Mouse (Mus musculus) midbrain, embryonic 14.5 days (tissue): ENCODE data around the gene Galnt2. TPM values are rescaled to one million over a fixed set of nuclear protein-coding genes. Genes with fewer than 3 reads are reported as not detected.

Experiments
- ATAC-seq: fragments of 200-750 bp; cut with Nextera tagmentation; 2 replicates; pipeline ENCODE4 v1.8.0; 2017; ENCODE audit warnings: moderate number of reproducible peaks, moderate library complexity; ENCODE audit not compliant: low FRiP score, low TSS enrichment
- DNase-seq: peaks from one replicate; pipeline ENCODE4 v3.0.0-alpha.2; 2015
- H3K27ac ChIP-seq: fragments of 300-500 bp; sonication (generic); replicated peaks from 2 replicates; pipeline ENCODE4 v1.5.1; 2014; ENCODE audit warnings: mild to moderate bottlenecking, low read depth, low read length, moderate library complexity
- H3K27me3 ChIP-seq: fragments of 300-500 bp; sonication (generic); 2 replicates; pipeline ENCODE4 v1.6.1; 2014; ENCODE audit warnings: low read length, control low read depth, mixed read lengths; ENCODE audit not compliant: control insufficient read depth, insufficient read depth
- H3K36me3 ChIP-seq: fragments of 300-500 bp; sonication (generic); 2 replicates; pipeline ENCODE4 v1.6.1; 2014; ENCODE audit warnings: low read length, control low read depth; ENCODE audit not compliant: control insufficient read depth, insufficient read depth
- H3K4me1 ChIP-seq: fragments of 300-500 bp; sonication (generic); 2 replicates; pipeline ENCODE4 v1.6.1; 2014; ENCODE audit warnings: mild to moderate bottlenecking, antibody characterized with exemption, low read length, control low read depth; ENCODE audit not compliant: control insufficient read depth, insufficient read depth
- H3K4me2 ChIP-seq: fragments of 300-500 bp; sonication (generic); 2 replicates; pipeline ENCODE4 v1.6.1; 2014; ENCODE audit warnings: mild to moderate bottlenecking, low read length, moderate library complexity
- H3K4me3 ChIP-seq: fragments of 300-500 bp; sonication (generic); replicated peaks from 2 replicates; pipeline ENCODE4 v1.5.1; 2014; ENCODE audit warnings: low read depth, low read length
- H3K9ac ChIP-seq: fragments of 300-500 bp; sonication (generic); replicated peaks from 2 replicates; pipeline ENCODE4 v1.6.1; 2014; ENCODE audit warnings: mild to moderate bottlenecking, low read length, moderate library complexity
- H3K9me3 ChIP-seq: fragments of 300-500 bp; sonication (generic); 2 replicates; pipeline ENCODE4 v1.6.1; 2016; ENCODE audit warnings: low read length, control low read depth, mixed read lengths; ENCODE audit not compliant: control insufficient read depth
- WGBS: fragments of 180-500 bp; shearing (Covaris S2); extraction: QIAGEN DNeasy Blood & Tissue Kit; methylation state at CpG from one replicate; pipeline ENCODE4 v1.1.7; 2014; 5-methylcytosine and 5-hydroxymethylcytosine counted together
- polyA plus RNA-seq: library from polyadenylated mRNA; unstranded; fragments of >200 nt; fragmentation: Nextera tagmentation; extraction: Ambion mirVana; gene quantifications from 2 replicates; pipeline ENCODE4 v1.2.1, GENCODE M21; 2014

Galnt2 gene
- polyA plus RNA-seq, 1 experiment from 2014 or later: 70.1 TPM

GRCm38 (mm10) chr8:124294900-124295299, 63.7 kb downstream of the Galnt2 start:
- peaks cover 8% of the 10 kb centered on the region; the same call in 1 of the 2 replicates for H3K4me1 ChIP-seq
- 0 out of 2 replicates have a peak overlapping the region, but pooled peaks have one; percentile 32 for H3K27ac ChIP-seq
- no peaks in the 10 kb centered on the region for H3K9me3 ChIP-seq
- no peak overlapping the region for H3K9ac ChIP-seq
- DNase-seq: no peak
- H3K4me3 ChIP-seq: no peak overlapping the region
- H3K4me2 ChIP-seq: no peak overlapping the region
- H3K36me3 ChIP-seq: 0 out of 2 replicates have a peak, but pooled peaks cover 9% of the 10 kb centered on the region
- WGBS: 77% methylated on average over 10 of the region's 10 CpGs
- H3K27me3 ChIP-seq: no peaks in the 10 kb centered on the region
- no peak for ATAC-seq

GRCm38 (mm10) chr8:124295357-124295756, 64.2 kb downstream of the Galnt2 start:
- ATAC-seq (no peak), DNase-seq (no peak)
- Histone ChIP-seq H3K4me1 (peaks cover 8% of the 10 kb centered on the region; the same call in 1 of the 2 replicates), H3K4me3 (no peak overlapping the region), H3K9ac (no peak overlapping the region), H3K4me2 (no peak overlapping the region), H3K27me3 (no peaks in the 10 kb centered on the region), H3K27ac (no peak overlapping the region), H3K9me3 (no peaks in the 10 kb centered on the region), H3K36me3 (0 out of 2 replicates have a peak, but pooled peaks cover 9% of the 10 kb centered on the region)
- 92% methylated on average over 6 of the region's 6 CpGs for WGBS

DNA sequence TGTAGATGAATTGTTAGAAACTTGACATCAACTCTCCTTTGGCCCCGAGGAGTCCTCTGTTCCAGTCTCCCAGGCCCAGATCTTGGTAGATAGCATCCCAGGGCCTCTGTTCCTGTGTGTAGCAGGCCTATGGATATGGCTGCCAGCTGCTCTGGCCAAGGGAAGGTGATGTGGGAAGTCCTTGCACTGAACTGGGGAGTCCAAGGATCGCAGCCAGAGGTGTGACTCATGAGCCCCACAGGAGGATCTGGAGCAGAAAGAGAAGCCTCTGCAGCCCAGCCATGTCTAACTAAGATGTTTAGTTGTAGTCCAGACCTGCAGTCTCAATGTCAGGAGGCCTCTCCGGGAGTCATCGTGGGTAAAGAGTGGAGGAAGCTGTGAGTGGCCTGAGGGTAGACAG, 70.3 kb downstream of the Galnt2 start:
- Histone ChIP-seq H3K4me2 (no peak overlapping the region), H3K27me3 (no peaks in the 10 kb centered on the region), H3K36me3 (peaks cover 17% of the 10 kb centered on the region; the same call in 1 of the 2 replicates), H3K4me1 (no peaks in the 10 kb centered on the region), H3K4me3 (no peak overlapping the region), H3K9me3 (no peaks in the 10 kb centered on the region), H3K27ac (no peak overlapping the region), H3K9ac (no peak overlapping the region)
- DNase-seq (no peak), ATAC-seq (no peak)
- WGBS: 96% methylated on average over 4 of the region's 4 CpGs

DNA sequence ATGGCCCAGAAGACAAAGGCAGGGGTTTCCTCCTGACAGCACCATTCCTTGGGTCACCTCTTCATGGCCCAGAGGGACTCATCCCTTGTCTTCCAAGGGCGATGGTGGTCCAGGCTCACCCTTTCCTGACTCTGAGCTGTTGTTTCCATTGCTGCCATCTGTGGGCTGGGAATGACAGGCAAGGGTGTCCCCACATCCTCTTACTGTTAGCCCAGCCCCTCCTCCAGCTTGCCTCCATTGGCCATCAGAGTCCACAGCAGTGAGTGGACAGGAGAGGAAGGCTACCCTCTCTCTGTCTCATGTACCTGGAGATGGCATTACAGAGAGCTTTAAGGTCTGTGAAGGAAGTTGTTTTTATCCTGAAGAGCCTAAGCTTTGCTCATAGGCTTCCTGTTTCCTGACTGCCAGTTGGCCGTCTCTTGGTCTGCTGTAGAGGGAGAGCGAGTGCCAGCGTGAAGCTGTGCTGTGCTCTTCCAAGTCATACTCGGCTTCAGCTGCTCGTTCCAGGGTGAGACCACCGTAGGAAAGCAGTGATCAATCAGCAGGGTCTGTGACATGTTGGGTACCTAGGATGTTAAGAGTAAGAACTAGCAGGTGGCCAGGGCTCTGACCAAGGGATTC, 70.9 kb downstream of the Galnt2 start:
- ATAC-seq (no peak), DNase-seq (no peak)
- 93% methylated on average over 7 of the region's 7 CpGs for WGBS
- Histone ChIP-seq H3K27me3 (no peaks in the 10 kb centered on the region), H3K4me3 (no peak overlapping the region), H3K36me3 (peaks cover 13% of the 10 kb centered on the region; the same call in 1 of the 2 replicates), H3K4me2 (no peak overlapping the region), H3K9me3 (no peaks in the 10 kb centered on the region), H3K9ac (no peak overlapping the region), H3K27ac (no peak overlapping the region), H3K4me1 (no peaks in the 10 kb centered on the region)

- H3K4me1 ChIP-seq: no peaks in the 10 kb centered on the region
- H3K4me3 ChIP-seq: no peak overlapping the region
- 90% methylated on average over 15 of the region's 15 CpGs for WGBS
- H3K36me3 ChIP-seq: peaks cover 22% of the 10 kb centered on the region; the same call in 1 of the 2 replicates
- no peak overlapping the region for H3K27ac ChIP-seq
- ATAC-seq (no peak), DNase-seq (no peak)
- no peaks in the 10 kb centered on the region for H3K27me3 ChIP-seq
- no peaks in the 10 kb centered on the region for H3K9me3 ChIP-seq
- no peak overlapping the region for H3K9ac ChIP-seq
- H3K4me2 ChIP-seq: no peak overlapping the region
Measured at GRCm38 (mm10) chr8:124303211-124303902, 72.2 kb downstream of the Galnt2 start.

DNA sequence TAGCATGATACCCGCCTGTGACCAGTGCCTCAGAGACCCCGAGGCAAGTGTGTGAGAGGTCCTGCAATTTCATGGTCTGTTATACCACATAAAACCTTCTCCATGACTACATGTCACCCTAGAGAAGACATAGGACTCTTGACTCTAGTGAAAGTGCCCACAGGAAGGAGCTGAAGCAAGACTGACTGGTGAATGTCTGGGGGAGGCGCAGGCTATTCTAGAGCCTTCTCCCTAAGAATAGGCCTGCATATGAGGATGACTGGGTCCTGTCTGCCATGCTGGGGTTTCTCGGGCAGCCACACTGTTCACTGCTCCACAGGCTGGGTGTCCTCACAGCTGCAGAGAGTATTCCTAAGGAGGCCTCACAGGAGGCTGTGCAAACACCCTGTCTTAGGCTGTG, 73.0 kb downstream of the Galnt2 start:
- Histone ChIP-seq H3K9ac (no peak overlapping the region), H3K27ac (no peak overlapping the region), H3K4me1 (no peaks in the 10 kb centered on the region), H3K27me3 (no peaks in the 10 kb centered on the region), H3K36me3 (peaks cover 22% of the 10 kb centered on the region; the same call in 1 of the 2 replicates), H3K4me3 (no peak overlapping the region), H3K9me3 (no peaks in the 10 kb centered on the region), H3K4me2 (no peak overlapping the region)
- ATAC-seq (no peak), DNase-seq (no peak)
- 80% methylated on average over 4 of the region's 4 CpGs for WGBS

- no peak overlapping the region for H3K27ac ChIP-seq
- H3K36me3 ChIP-seq: peaks cover 28% of the 10 kb centered on the region
- no peak overlapping the region for H3K4me2 ChIP-seq
- no peak overlapping the region for H3K9ac ChIP-seq
- H3K27me3 ChIP-seq: no peaks in the 10 kb centered on the region
- DNase-seq: no peak
- no peaks in the 10 kb centered on the region for H3K4me1 ChIP-seq
- H3K9me3 ChIP-seq: no peaks in the 10 kb centered on the region
- no peak overlapping the region for H3K4me3 ChIP-seq
- 76% methylated on average over 7 of the region's 7 CpGs for WGBS
- no peak for ATAC-seq
Measured at GRCm38 (mm10) chr8:124306574-124306973, 75.4 kb downstream of the Galnt2 start.

GRCm38 (mm10) chr8:124307700-124308099, 76.5 kb downstream of the Galnt2 start:
- Histone ChIP-seq H3K4me1 (no peaks in the 10 kb centered on the region), H3K36me3 (peaks cover 28% of the 10 kb centered on the region), H3K9me3 (no peaks in the 10 kb centered on the region), H3K9ac (no peak overlapping the region), H3K4me3 (no peak overlapping the region), H3K27me3 (no peaks in the 10 kb centered on the region), H3K4me2 (no peak overlapping the region), H3K27ac (no peak overlapping the region)
- no peak for DNase-seq
- ATAC-seq: no peak
- WGBS: 95% methylated on average over 10 of the region's 10 CpGs

- no peak for ATAC-seq
- no peaks in the 10 kb centered on the region for H3K9me3 ChIP-seq
- peaks cover 10% of the 10 kb centered on the region; the same call in 1 of the 2 replicates for H3K4me1 ChIP-seq
- H3K36me3 ChIP-seq: peaks cover 23% of the 10 kb centered on the region
- H3K27ac ChIP-seq: no peak overlapping the region
- no peak overlapping the region for H3K9ac ChIP-seq
- H3K4me3 ChIP-seq: no peak overlapping the region
- no peaks in the 10 kb centered on the region for H3K27me3 ChIP-seq
- WGBS: 89% methylated on average over 13 of the region's 13 CpGs
- no peak overlapping the region for H3K4me2 ChIP-seq
- DNase-seq: no peak
Measured at GRCm38 (mm10) chr8:124310509-124310908, 79.3 kb downstream of the Galnt2 start.
